Mouse (Mus musculus): ENCODE data around the gene Gm4969. TPM values are rescaled to one million over a fixed set of nuclear protein-coding genes. Genes with fewer than 3 reads are reported as not detected.

The Gm4969 gene
- polyA plus RNA-seq, 2 experiments from 2014 or later, result not detected

GRCm38 (mm10) chr7:19067935-19068334 is 50.2 kb downstream of the Gm4969 start:
- no peak for ATAC-seq

- no peak for ATAC-seq
Measured at GRCm38 (mm10) chr7:19067063-19067462, 51.1 kb downstream of the Gm4969 start.

- no peak for ATAC-seq
Measured at GRCm38 (mm10) chr7:19065896-19066295, 52.3 kb downstream of the Gm4969 start.

- ATAC-seq, result no peak
Measured at GRCm38 (mm10) chr7:19057405-19057804, 60.8 kb downstream of the Gm4969 start.

GRCm38 (mm10) chr7:19055108-19055507 is 63.1 kb downstream of the Gm4969 start:
- ATAC-seq, result no peak

GRCm38 (mm10) chr7:19054777-19055076 is 63.4 kb downstream of the Gm4969 start:
- no peak for ATAC-seq

- no peak for ATAC-seq
Measured at GRCm38 (mm10) chr7:19054047-19054776, 64.0 kb downstream of the Gm4969 start, which contains the start of gene Rsph6a. TSS of gene Rsph6a (plus strand) at chr7:19054690.

- ATAC-seq, result no peak
Measured at GRCm38 (mm10) chr7:19053136-19053532, 65.0 kb downstream of the Gm4969 start.

GRCm38 (mm10) chr7:19052345-19053135 is 65.6 kb downstream of the Gm4969 start:
- ATAC-seq, result no peak

GRCm38 (mm10) chr7:19051161-19051560 is 67.0 kb downstream of the Gm4969 start:
- no peak for ATAC-seq

- ATAC-seq, result no peak
Measured at GRCm38 (mm10) chr7:19050172-19050571, 68.0 kb downstream of the Gm4969 start.

GRCm38 (mm10) chr7:19049252-19049651 is 68.9 kb downstream of the Gm4969 start:
- no peak for ATAC-seq

Other genes with a start within 250 kb of the Gm4969 start
- gene Pglyrp1, start 247.0 kb downstream of the Gm4969 start, polyA plus RNA-seq (2017; shearing (Covaris generic)), result 100 to 1,000 TPM; 246 to 259 TPM
- gene Ccdc61, start 208.0 kb downstream of the Gm4969 start, polyA plus RNA-seq (2017; shearing (Covaris generic)), result 1 to 10 TPM; 7.6 to 8.9 TPM
- gene Nova2, start 192.5 kb downstream of the Gm4969 start, polyA plus RNA-seq (2017; shearing (Covaris generic)), result not detected
- not detected for gene Nanos2, start 131.0 kb downstream of the Gm4969 start, polyA plus RNA-seq (2017; shearing (Covaris generic))
- 1 to 10 TPM; 1.7 to 3.0 TPM for gene Mypop, start 127.1 kb downstream of the Gm4969 start, polyA plus RNA-seq (2017; shearing (Covaris generic))
- 1 to 10 TPM; 2.0 to 2.4 TPM for gene Irf2bp1, start 114.3 kb downstream of the Gm4969 start, polyA plus RNA-seq (2017; shearing (Covaris generic))
- not detected for gene Foxa3, start 94.8 kb downstream of the Gm4969 start, polyA plus RNA-seq (2017; shearing (Covaris generic))
- gene Sympk, start 94.0 kb downstream of the Gm4969 start, polyA plus RNA-seq (2017; shearing (Covaris generic)), result 1 to 10 TPM; 5.0 to 6.4 TPM
- not detected for gene Rsph6a, start 63.7 kb downstream of the Gm4969 start, polyA plus RNA-seq (2017; shearing (Covaris generic))
- not detected for gene Dmwd, start 42.1 kb downstream of the Gm4969 start, polyA plus RNA-seq (2017; shearing (Covaris generic))
- under 1 TPM in 1 of 2 experiments, not detected in 1; 0.44 TPM for gene Dmpk, start 34.5 kb downstream of the Gm4969 start, polyA plus RNA-seq (2017; shearing (Covaris generic))
- under 1 TPM; 0.46 to 0.83 TPM for gene Six5, start 23.8 kb downstream of the Gm4969 start, polyA plus RNA-seq (2017; shearing (Covaris generic))
- gene Fbxo46, start 1.5 kb upstream of the Gm4969 start, polyA plus RNA-seq (2017; shearing (Covaris generic)), result 10 to 100 TPM; 23.1 to 29.0 TPM
- gene Qpctl, start 30.9 kb upstream of the Gm4969 start, polyA plus RNA-seq (2017; shearing (Covaris generic)), result 10 to 100 TPM in 1 of 2 experiments, 1 to 10 TPM in 1; 9.1 to 17.8 TPM
- gene Snrpd2, start 31.4 kb upstream of the Gm4969 start, polyA plus RNA-seq (2017; shearing (Covaris generic)), result 10 to 100 TPM; 63.0 to 77.3 TPM
- gene Gipr, start 47.8 kb upstream of the Gm4969 start, polyA plus RNA-seq (2017; shearing (Covaris generic)), result not detected
- gene Eml2, start 58.1 kb upstream of the Gm4969 start, polyA plus RNA-seq (2017; shearing (Covaris generic)), result 10 to 100 TPM in 1 of 2 experiments, 1 to 10 TPM in 1; 10.0 to 30.1 TPM
- under 1 TPM in 1 of 2 experiments, not detected in 1; 0.11 TPM for gene Gpr4, start 94.2 kb upstream of the Gm4969 start, polyA plus RNA-seq (2017; shearing (Covaris generic))
- 10 to 100 TPM; 15.2 to 24.0 TPM for gene Opa3, start 110.0 kb upstream of the Gm4969 start, polyA plus RNA-seq (2017; shearing (Covaris generic))
- gene Vasp, start 153.4 kb upstream of the Gm4969 start, polyA plus RNA-seq (2017; shearing (Covaris generic)), result 100 to 1,000 TPM in 1 of 2 experiments, 10 to 100 TPM in 1; 52.3 to 109 TPM
- 1 to 10 TPM; 1.7 to 2.1 TPM for gene Ppm1n, start 161.7 kb upstream of the Gm4969 start, polyA plus RNA-seq (2017; shearing (Covaris generic))
- not detected for gene Rtn2, start 164.3 kb upstream of the Gm4969 start, polyA plus RNA-seq (2017; shearing (Covaris generic))
- 1 to 10 TPM in 1 of 2 experiments, under 1 TPM in 1; 0.35 to 2.7 TPM for gene Fosb, start 191.7 kb upstream of the Gm4969 start, polyA plus RNA-seq (2017; shearing (Covaris generic))
- gene Ercc1, start 226.4 kb upstream of the Gm4969 start, polyA plus RNA-seq (2017; shearing (Covaris generic)), result 10 to 100 TPM; 71.2 to 78.1 TPM
- gene Cd3eap, start 241.1 kb upstream of the Gm4969 start, polyA plus RNA-seq (2017; shearing (Covaris generic)), result 10 to 100 TPM; 15.8 to 17.6 TPM
- not detected for gene Ppp1r13l, start 241.4 kb upstream of the Gm4969 start, polyA plus RNA-seq (2017; shearing (Covaris generic))